Mouse (Mus musculus) forebrain, embryonic 16.5 days (tissue): Measurements from ENCODE around the gene Rps28. TPM values are rescaled to one million over a fixed set of nuclear protein-coding genes. Genes with fewer than 3 reads are reported as not detected.
A peak's percentile ranks its signal among the peaks of the same experiment; 100 is the strongest.
"Not testable (repeated sequence)": the region's sequence is repeated elsewhere in the genome, so short reads cannot be mapped to it uniquely, and the experiment has no call there.

Source experiments
- ATAC-seq: fragments of 200-750 bp; cut with Nextera tagmentation; 2 replicates; pipeline ENCODE4 v1.8.0; 2017; ENCODE audit warnings: mild to moderate bottlenecking, moderate library complexity
- H3K27ac ChIP-seq: fragments of 300-500 bp; sonication (generic); 2 replicates; pipeline ENCODE4 v1.5.1; 2014; ENCODE audit warnings: low read length, control low read depth
- H3K27me3 ChIP-seq: fragments of 300-500 bp; sonication (generic); replicated peaks from 2 replicates; pipeline ENCODE4 v1.6.1; 2014; ENCODE audit warnings: low read length; ENCODE audit not compliant: control insufficient read depth, insufficient read depth
- H3K36me3 ChIP-seq: fragments of 300-500 bp; sonication (generic); 2 replicates; pipeline ENCODE4 v1.6.1; 2014; ENCODE audit not compliant: control insufficient read depth, insufficient read depth
- H3K4me1 ChIP-seq: fragments of 300-500 bp; sonication (generic); replicated peaks from 2 replicates; pipeline ENCODE4 v1.6.1; 2014; ENCODE audit warnings: low read length; ENCODE audit not compliant: control insufficient read depth, insufficient read depth
- H3K4me2 ChIP-seq: fragments of 300-500 bp; sonication (generic); 2 replicates; pipeline ENCODE4 v1.6.1; 2014; ENCODE audit warnings: mild to moderate bottlenecking, low read length, control low read depth
- H3K4me3 ChIP-seq: fragments of 300-500 bp; sonication (generic); replicated peaks from 2 replicates; pipeline ENCODE4 v1.5.1; 2014; ENCODE audit warnings: mild to moderate bottlenecking, low read length, control low read depth
- H3K9ac ChIP-seq: fragments of 300-500 bp; sonication (generic); replicated peaks from 2 replicates; pipeline ENCODE4 v1.6.1; 2014; ENCODE audit warnings: low read depth, low read length, control low read depth
- H3K9me3 ChIP-seq: fragments of 300-500 bp; sonication (generic); 2 replicates; pipeline ENCODE4 v1.6.1; 2016; ENCODE audit warnings: low read length; ENCODE audit not compliant: control insufficient read depth
- WGBS: fragments of 180-500 bp; shearing (Covaris S2); extraction: QIAGEN DNeasy Blood & Tissue Kit; methylation state at CpG from one replicate; pipeline ENCODE4 v1.1.7; 2014; 5-methylcytosine and 5-hydroxymethylcytosine counted together
- polyA plus RNA-seq: library from polyadenylated mRNA; unstranded; fragments of >200 nt; fragmentation: Nextera tagmentation; extraction: Ambion mirVana; gene quantifications from 2 replicates; pipeline ENCODE4 v1.2.1, GENCODE M21; 2015

Rps28 gene
- polyA plus RNA-seq, 1 experiment from 2014 or later: 480 TPM

GRCm38 (mm10) chr17:33829561-33829960, 5.2 kb upstream of the Rps28 start:
- ATAC-seq: no peak
- Histone ChIP-seq H3K9ac (no peak overlapping the region), H3K4me1 (peaks cover 9% of the 10 kb centered on the region), H3K27ac (no peak overlapping the region), H3K4me2 (no peak overlapping the region), H3K9me3 (no peaks in the 10 kb centered on the region), H3K27me3 (no peaks in the 10 kb centered on the region), H3K4me3 (no peak overlapping the region), H3K36me3 (peaks cover 23% of the 10 kb centered on the region)
- 89% methylated on average over 10 of the region's 10 CpGs for WGBS

GRCm38 (mm10) chr17:33828892-33829291, 4.5 kb upstream of the Rps28 start:
- WGBS: 35% methylated on average over 2 of the region's 2 CpGs
- Histone ChIP-seq H3K9me3 (no peaks in the 10 kb centered on the region), H3K36me3 (peaks cover 18% of the 10 kb centered on the region), H3K4me3 (no peak overlapping the region), H3K4me2 (no peak overlapping the region), H3K4me1 (peaks cover 9% of the 10 kb centered on the region), H3K9ac (no peak overlapping the region), H3K27me3 (no peaks in the 10 kb centered on the region), H3K27ac (no peak overlapping the region)
- no peak for ATAC-seq

GRCm38 (mm10) chr17:33826850-33827249, 2.5 kb upstream of the Rps28 start:
- no peak for ATAC-seq
- Histone ChIP-seq H3K9me3 (no peaks in the 10 kb centered on the region), H3K4me2 (no peak overlapping the region), H3K27ac (no peak overlapping the region), H3K4me1 (peaks cover 26% of the 10 kb centered on the region), H3K27me3 (no peaks in the 10 kb centered on the region), H3K9ac (no peak overlapping the region), H3K36me3 (peaks cover 14% of the 10 kb centered on the region), H3K4me3 (no peak overlapping the region)
- 0% methylated on average over 3 of the region's 3 CpGs for WGBS

GRCm38 (mm10) chr17:33825462-33825861, 1.1 kb upstream of the Rps28 start:
- Histone ChIP-seq H3K27ac (no peak overlapping the region), H3K27me3 (no peaks in the 10 kb centered on the region), H3K4me3 (no peak overlapping the region; the same call in 1 of the 2 replicates), H3K4me1 (peaks cover 26% of the 10 kb centered on the region), H3K36me3 (peaks cover 23% of the 10 kb centered on the region), H3K9ac (peak overlapping the region; percentile 68; the same call in 1 of the 2 replicates), H3K9me3 (no peaks in the 10 kb centered on the region), H3K4me2 (peak overlapping the region; percentile 65)
- no peak for ATAC-seq
- 87% methylated on average over 8 of the region's 8 CpGs for WGBS

- not testable (repeated sequence) for H3K9me3 ChIP-seq, ATAC-seq, H3K27me3 ChIP-seq
- Histone ChIP-seq H3K4me1 (peaks cover 26% of the 10 kb centered on the region), H3K9ac (peak overlapping the region; percentile 68), H3K36me3 (peaks cover 20% of the 10 kb centered on the region), H3K27ac (peak overlapping the region; percentile 77), H3K4me2 (peak overlapping the region; percentile 65), H3K4me3 (peak overlapping the region; percentile 85)
- WGBS: 5% methylated on average over 6 of the region's 6 CpGs
Observed at GRCm38 (mm10) chr17:33824997-33825330, 602 bp upstream of the Rps28 start.

GRCm38 (mm10) chr17:33823171-33823570, 1.2 kb downstream of the Rps28 start:
- H3K27me3 ChIP-seq, H3K27ac ChIP-seq, H3K9me3 ChIP-seq, ATAC-seq: not testable (repeated sequence)
- Histone ChIP-seq H3K9ac (peak overlapping the region; percentile 79), H3K4me1 (peaks cover 32% of the 10 kb centered on the region), H3K4me2 (peak overlapping the region; percentile 94), H3K4me3 (peak overlapping the region; percentile 85), H3K36me3 (peaks cover 19% of the 10 kb centered on the region)
- WGBS: 82% methylated on average over 8 of the region's 8 CpGs

GRCm38 (mm10) chr17:33822436-33822959, 1.9 kb downstream of the Rps28 start:
- Histone ChIP-seq H3K27me3 (no peaks in the 10 kb centered on the region), H3K9ac (no peak overlapping the region), H3K36me3 (peaks cover 19% of the 10 kb centered on the region), H3K9me3 (no peaks in the 10 kb centered on the region), H3K4me1 (peaks cover 37% of the 10 kb centered on the region), H3K4me2 (no peak overlapping the region), H3K27ac (no peak overlapping the region), H3K4me3 (no peak overlapping the region)
- WGBS: 88% methylated on average over 1 of the region's 1 CpGs
- no peak for ATAC-seq

GRCm38 (mm10) chr17:33817969-33818643, 6.3 kb downstream of the Rps28 start:
- Histone ChIP-seq H3K9me3 (no peaks in the 10 kb centered on the region), H3K9ac (peak overlapping the region; percentile 92), H3K4me3 (peak overlapping the region; percentile 63), H3K27me3 (no peaks in the 10 kb centered on the region), H3K36me3 (peaks cover 19% of the 10 kb centered on the region), H3K4me2 (peak overlapping the region; percentile 95), H3K4me1 (peaks cover 27% of the 10 kb centered on the region), H3K27ac (peak overlapping the region; percentile 90)
- 15% methylated on average over 33 of the region's 33 CpGs for WGBS
- ATAC-seq: peak; percentile 42; the same call in 1 of the 2 replicates

GRCm38 (mm10) chr17:33817184-33817968, 7.0 kb downstream of the Rps28 start:
- ATAC-seq: peak; percentile 97
- Histone ChIP-seq H3K4me1 (peaks cover 20% of the 10 kb centered on the region), H3K9me3 (no peaks in the 10 kb centered on the region), H3K27me3 (no peaks in the 10 kb centered on the region), H3K4me2 (peak overlapping the region; percentile 95), H3K27ac (peak overlapping the region; percentile 90), H3K4me3 (peak overlapping the region; percentile 63), H3K36me3 (peaks cover 19% of the 10 kb centered on the region), H3K9ac (peak overlapping the region; percentile 92)
- 1% methylated on average over 88 of the region's 89 CpGs for WGBS
